Mouse (Mus musculus) limb, embryonic 14.5 days (tissue): ENCODE results near the gene Smco1. TPM values are rescaled to one million over a fixed set of nuclear protein-coding genes. Genes with fewer than 3 reads are reported as not detected.
A peak's percentile ranks its signal among the peaks of the same experiment; 100 is the strongest.
"Not testable (repeated sequence)": the region's sequence is repeated elsewhere in the genome, so short reads cannot be mapped to it uniquely, and the experiment has no call there.

Experiments
- ATAC-seq: fragments of 200-750 bp; cut with Nextera tagmentation; 2 replicates; pipeline ENCODE4 v1.8.0; 2017; ENCODE audit warnings: low read depth, moderate number of reproducible peaks, moderate TSS enrichment; ENCODE audit not compliant: low FRiP score
- DNase-seq: peaks from one replicate; pipeline ENCODE4 v3.0.0-alpha.2; 2015; ENCODE audit warnings: low spot score
- H3K27ac ChIP-seq: fragments of 300-500 bp; sonication (generic); replicated peaks from 2 replicates; pipeline ENCODE4 v1.5.1; 2014; ENCODE audit warnings: low read depth, mild to moderate bottlenecking, low read length, moderate library complexity, mixed read lengths
- H3K27me3 ChIP-seq: fragments of 300-500 bp; sonication (generic); 2 replicates; pipeline ENCODE4 v1.6.1; 2014; ENCODE audit warnings: low read length, mixed read lengths; ENCODE audit not compliant: control insufficient read depth, insufficient read depth
- H3K36me3 ChIP-seq: fragments of 300-500 bp; sonication (generic); 2 replicates; pipeline ENCODE4 v1.6.1; 2014; ENCODE audit warnings: mild to moderate bottlenecking, low read length, moderate library complexity, mixed read lengths; ENCODE audit not compliant: control insufficient read depth, insufficient read depth
- H3K4me1 ChIP-seq: fragments of 300-500 bp; sonication (generic); 2 replicates; pipeline ENCODE4 v1.6.1; 2014; ENCODE audit warnings: antibody characterized with exemption, low read length, mixed read lengths; ENCODE audit not compliant: control insufficient read depth, insufficient read depth
- H3K4me2 ChIP-seq: fragments of 300-500 bp; sonication (generic); replicated peaks from 2 replicates; pipeline ENCODE4 v1.6.1; 2014; ENCODE audit warnings: low read depth, mild to moderate bottlenecking, low read length, moderate library complexity; ENCODE audit not compliant: severe bottlenecking
- H3K4me3 ChIP-seq: fragments of 300-500 bp; sonication (generic); replicated peaks from 2 replicates; pipeline ENCODE4 v1.5.1; 2014; ENCODE audit warnings: low read length
- H3K9ac ChIP-seq: fragments of 300-500 bp; sonication (generic); 2 replicates; pipeline ENCODE4 v1.6.1; 2014; ENCODE audit warnings: mild to moderate bottlenecking, low read depth, low read length, moderate library complexity; ENCODE audit not compliant: severe bottlenecking
- H3K9me3 ChIP-seq: fragments of 300-500 bp; sonication (generic); 2 replicates; pipeline ENCODE4 v1.6.1; 2016; ENCODE audit warnings: low read length; ENCODE audit not compliant: control insufficient read depth
- POLR2A ChIP-seq: fragments of 200-500 bp; IDR thresholded peaks from 2 replicates; pipeline ENCODE4 v1.8.0; 2012; ENCODE audit warnings: inconsistent platforms, mild to moderate bottlenecking, moderate library complexity, borderline replicate concordance; ENCODE audit not compliant: insufficient read depth, insufficient read length; ENCODE audit errors: extremely low read depth
- WGBS: fragments of 180-500 bp; shearing (Covaris S2); extraction: QIAGEN DNeasy Blood & Tissue Kit; methylation state at CpG from one replicate; pipeline ENCODE4 v1.1.7; 2014; 5-methylcytosine and 5-hydroxymethylcytosine counted together
- polyA plus RNA-seq, 2 experiments: library from polyadenylated mRNA; depleted of rRNA in 1 of 2; stranded (reverse) in 1 of 2; unstranded in 1 of 2; fragments of >200 nt; fragmentation: Nextera tagmentation in 1 of 2; extraction: Ambion mirVana in 1 of 2; gene quantifications; 2 replicates each; pipeline versions ENCODE4 v1.2.1 to v1.2.3; 2012 to 2014

Gene Smco1
- polyA plus RNA-seq, 2 experiments, result not detected

DNA sequence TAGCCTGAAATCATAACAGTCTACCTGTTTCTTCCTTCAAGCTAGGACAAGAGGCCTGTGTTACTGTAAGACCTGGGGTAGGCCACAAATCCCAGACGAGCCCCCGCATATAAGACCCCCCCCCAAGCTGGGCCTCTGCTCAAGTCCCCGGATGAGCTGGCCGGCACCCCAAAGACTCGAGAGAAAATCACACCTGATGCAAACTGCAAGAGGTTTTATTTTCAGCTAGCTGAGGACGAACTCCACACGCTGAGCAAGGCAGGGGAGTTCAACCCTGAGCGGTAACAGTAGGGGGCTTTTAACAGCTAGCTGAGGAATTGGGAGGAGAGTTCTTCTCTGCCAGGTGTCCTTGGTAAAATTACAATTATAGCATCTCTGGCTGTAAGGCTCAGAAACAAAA is 8.9 kb downstream of the Smco1 start:
- Histone ChIP-seq H3K27me3 (no peaks in the 10 kb centered on the region), H3K36me3 (peaks cover 37% of the 10 kb centered on the region), H3K4me2 (peak overlapping the region; percentile 21; the same call in 1 of the 2 replicates), H3K9ac (no peak overlapping the region), H3K9me3 (no peaks in the 10 kb centered on the region), H3K4me3 (peak overlapping the region; percentile 13; the same call in 1 of the 2 replicates), H3K27ac (no peak overlapping the region), H3K4me1 (peaks cover 8% of the 10 kb centered on the region)
- ATAC-seq (no peak), DNase-seq (no peak)
- 88% methylated on average over 8 of the region's 8 CpGs for WGBS
- no peak for TF ChIP-seq POLR2A

DNA sequence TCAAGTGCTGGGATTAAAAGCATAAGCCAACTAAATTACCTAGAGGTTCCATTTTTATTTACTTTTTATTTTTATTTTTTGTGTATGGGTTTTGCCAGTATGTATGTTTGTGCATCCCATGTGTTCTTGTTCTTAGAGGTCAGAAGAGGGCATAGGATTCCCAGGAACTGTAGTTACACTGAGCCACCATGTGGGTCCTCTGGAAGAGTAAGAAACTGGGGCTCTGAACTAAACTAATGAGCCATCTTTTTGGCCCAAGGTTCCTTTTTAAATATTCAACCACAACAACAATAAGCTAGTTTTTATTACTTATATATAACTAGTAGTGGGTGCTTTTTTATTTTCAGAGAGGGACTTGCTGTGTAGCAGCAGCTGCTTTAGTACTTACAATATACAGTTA is 11.3 kb downstream of the Smco1 start:
- no peak overlapping the region for H3K4me3 ChIP-seq
- H3K27ac ChIP-seq, result no peak overlapping the region
- no peak for DNase-seq
- no peaks in the 10 kb centered on the region for H3K9me3 ChIP-seq
- ATAC-seq, result no peak
- H3K36me3 ChIP-seq, result peaks cover 60% of the 10 kb centered on the region
- peaks cover 8% of the 10 kb centered on the region for H3K4me1 ChIP-seq
- TF ChIP-seq POLR2A, result no peak
- H3K9ac ChIP-seq, result no peak overlapping the region
- no peaks in the 10 kb centered on the region for H3K27me3 ChIP-seq
- no peak overlapping the region for H3K4me2 ChIP-seq

DNA sequence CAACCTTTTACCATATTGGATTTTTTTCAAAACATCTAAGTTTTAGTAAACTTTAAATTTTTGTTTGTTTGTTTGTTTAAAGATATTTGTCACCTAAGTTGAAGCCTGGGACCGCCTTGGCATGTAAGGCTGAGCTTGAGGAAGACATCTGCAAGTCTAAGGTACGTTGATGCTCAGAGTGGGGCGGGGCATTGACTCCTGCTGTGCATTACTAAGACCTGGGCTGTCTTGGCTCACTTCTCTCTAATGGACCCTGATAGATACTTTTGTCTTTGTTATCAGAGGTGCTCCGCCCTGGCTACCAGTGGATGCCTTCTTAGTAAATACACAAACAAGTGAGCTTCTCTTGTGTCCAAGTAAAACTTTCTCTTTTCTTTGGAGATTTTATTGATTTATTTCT is 20.6 kb downstream of the Smco1 start:
- no peak overlapping the region for H3K4me3 ChIP-seq
- TF ChIP-seq POLR2A, result no peak
- no peaks in the 10 kb centered on the region for H3K27me3 ChIP-seq
- no peaks in the 10 kb centered on the region for H3K4me1 ChIP-seq
- H3K36me3 ChIP-seq, result peaks cover 58% of the 10 kb centered on the region
- 95% methylated on average over 4 of the region's 4 CpGs for WGBS
- H3K9ac ChIP-seq, result no peak overlapping the region
- no peak overlapping the region for H3K4me2 ChIP-seq
- no peak overlapping the region for H3K27ac ChIP-seq
- no peak for ATAC-seq
- H3K9me3 ChIP-seq, result no peaks in the 10 kb centered on the region
- DNase-seq, result no peak

DNA sequence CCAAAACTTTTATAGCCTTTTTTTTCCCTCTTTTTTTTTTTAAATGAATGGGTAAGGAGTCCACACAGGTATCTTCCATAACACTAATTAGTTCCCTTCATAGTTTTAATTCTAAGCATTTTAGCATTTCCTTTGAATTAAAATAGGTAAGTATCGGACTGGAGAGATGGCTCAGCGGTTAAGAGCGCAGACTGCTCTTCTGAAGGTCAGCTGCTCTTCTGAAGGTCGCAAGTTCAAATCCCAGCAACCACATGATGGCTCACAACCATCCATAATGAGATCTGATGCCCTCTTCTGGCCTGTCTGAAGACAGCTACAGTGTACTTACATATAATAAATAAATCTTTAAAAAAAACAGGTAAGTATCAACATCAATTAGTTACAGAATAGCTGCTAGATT is 28.3 kb downstream of the Smco1 start:
- H3K27me3 ChIP-seq, H3K9me3 ChIP-seq, ATAC-seq, H3K4me2 ChIP-seq, DNase-seq, H3K4me1 ChIP-seq, H3K9ac ChIP-seq, H3K27ac ChIP-seq, H3K4me3 ChIP-seq: not testable (repeated sequence)
- 96% methylated on average over 4 of the region's 4 CpGs for WGBS
- peaks cover 54% of the 10 kb centered on the region for H3K36me3 ChIP-seq

DNA sequence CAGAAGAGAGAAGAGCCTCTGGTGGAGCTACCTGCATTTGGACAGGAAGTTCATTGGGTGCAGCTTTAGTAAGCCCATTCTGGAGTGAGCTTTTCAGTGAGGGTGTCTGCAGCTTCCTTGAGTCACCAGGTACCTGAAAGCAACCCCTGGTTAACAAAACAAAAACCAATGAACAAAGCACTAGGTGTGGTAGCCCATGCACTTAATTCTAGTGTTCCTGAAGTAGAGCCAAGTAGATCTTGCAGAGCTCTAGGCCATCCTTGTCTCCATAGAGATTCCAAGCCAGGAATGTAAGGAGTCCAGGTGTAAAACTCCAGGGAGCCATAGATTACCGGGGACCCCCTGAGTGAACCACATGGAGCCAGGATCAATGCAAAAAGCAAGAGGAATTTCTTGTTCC is 31.8 kb downstream of the Smco1 start:
- no peak for ATAC-seq
- no peak overlapping the region for H3K4me3 ChIP-seq
- no peak for TF ChIP-seq POLR2A
- 56% methylated on average over 1 of the region's 1 CpGs for WGBS
- no peaks in the 10 kb centered on the region for H3K27me3 ChIP-seq
- no peak overlapping the region for H3K9ac ChIP-seq
- H3K36me3 ChIP-seq, result peaks cover 30% of the 10 kb centered on the region
- no peak overlapping the region for H3K27ac ChIP-seq
- H3K9me3 ChIP-seq, result no peaks in the 10 kb centered on the region
- H3K4me2 ChIP-seq, result no peak overlapping the region
- DNase-seq, result no peak
- no peaks in the 10 kb centered on the region for H3K4me1 ChIP-seq

DNA sequence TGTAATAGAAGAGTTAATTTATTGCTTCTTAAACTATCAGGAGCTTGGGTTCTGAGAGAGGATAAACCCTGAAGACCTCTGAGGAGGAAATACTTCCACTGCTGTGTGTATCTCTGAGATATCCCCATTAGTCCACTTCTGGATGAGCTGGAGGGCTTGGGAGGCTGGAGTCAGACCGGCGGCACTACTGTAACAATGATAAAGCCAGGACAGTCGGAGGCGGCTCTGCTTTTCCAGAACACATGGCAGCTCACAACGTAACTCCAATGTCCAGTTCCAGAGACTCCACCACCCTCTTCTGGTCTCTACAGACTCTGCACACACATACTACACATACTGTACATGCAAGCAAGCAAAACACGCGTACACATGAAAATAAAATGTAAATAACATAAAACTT is 32.6 kb downstream of the Smco1 start:
- WGBS, result 93% methylated on average over 7 of the region's 7 CpGs
- Histone ChIP-seq H3K4me3 (no peak overlapping the region), H3K27me3 (no peaks in the 10 kb centered on the region), H3K27ac (no peak overlapping the region), H3K36me3 (peaks cover 22% of the 10 kb centered on the region), H3K9me3 (no peaks in the 10 kb centered on the region), H3K4me2 (no peak overlapping the region), H3K9ac (no peak overlapping the region), H3K4me1 (no peaks in the 10 kb centered on the region)
- ATAC-seq (no peak), DNase-seq (no peak)
- TF ChIP-seq POLR2A, result no peak
